Comparison of ENCODE assay signal across 12 mouse cellular contexts in the genomic region with DNA sequence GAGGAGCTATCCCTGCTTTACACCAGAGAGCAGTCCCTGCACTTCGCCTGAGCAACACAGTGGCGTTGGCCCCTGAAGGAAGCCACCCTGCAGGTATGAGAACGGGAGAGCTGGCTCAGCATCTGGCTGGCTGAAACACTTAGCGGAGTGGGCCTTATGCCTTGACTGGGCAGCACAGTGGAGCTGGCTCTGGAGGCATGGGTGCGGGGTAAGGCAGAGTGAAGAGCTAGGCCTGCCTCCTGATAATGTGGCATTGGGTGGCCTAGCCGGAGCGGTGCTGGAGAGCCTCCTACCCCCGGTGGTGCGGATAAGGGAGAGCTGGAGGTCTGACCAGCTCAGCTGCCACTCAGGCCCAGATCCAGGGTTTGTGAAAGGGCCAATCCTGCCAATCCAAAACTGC.
"Had no signal": no experiment of that assay in that cellular context is flagged by ENCODE, and none has a peak within 500 bp of the region (broad histone marks: within the 10 kb centered on the region; RNA-seq: fewer than 3 reads in every experiment).

No protein-coding gene starts in this region.

- DNase-seq: kidney, postnatal 36 days; layer of hippocampus, adult 9-11 months; layer of hippocampus, postnatal 36 days; lung, postnatal 14 days; midbrain, embryonic 14.5 days; right cerebral cortex, postnatal 14 days; thymus, postnatal 36 days had no signal

- H3K4me1 ChIP-seq: limb, embryonic 15.5 days; liver, embryonic 12.5 days; lung, embryonic 15.5 days had no signal

- H3K4me2 ChIP-seq: limb, embryonic 15.5 days; liver, embryonic 12.5 days; lung, embryonic 15.5 days had no signal

- ATAC-seq: liver, embryonic 12.5 days had no signal

- H3K9ac ChIP-seq: limb, embryonic 15.5 days; liver, embryonic 12.5 days; lung, embryonic 15.5 days had no signal

- H3K36me3 ChIP-seq: limb, embryonic 15.5 days; liver, embryonic 12.5 days; lung, embryonic 15.5 days had no signal

- H3K27ac ChIP-seq: kidney, postnatal 0 days; limb, embryonic 15.5 days; liver, embryonic 12.5 days; lung, embryonic 15.5 days; macrophage had no signal

- H3K27me3 ChIP-seq: limb, embryonic 15.5 days; lung, embryonic 15.5 days had no signal

- H3K4me3 ChIP-seq: limb, embryonic 15.5 days; liver, embryonic 12.5 days; lung, embryonic 15.5 days had no signal

- H3K9me3 ChIP-seq: limb, embryonic 15.5 days; liver, embryonic 12.5 days; lung, embryonic 15.5 days had no signal
